Mouse (Mus musculus) midbrain, embryonic 13.5 days (tissue): ENCODE results near the gene Acnat1. TPM values are rescaled to one million over a fixed set of nuclear protein-coding genes. Genes with fewer than 3 reads are reported as not detected.
"Not testable (repeated sequence)": the region's sequence is repeated elsewhere in the genome, so short reads cannot be mapped to it uniquely, and the experiment has no call there.

ENCODE experiments used
- ATAC-seq: fragments of 200-750 bp; cut with Nextera tagmentation; 2 replicates; pipeline ENCODE4 v1.8.0; 2017; ENCODE audit warnings: mild to moderate bottlenecking, moderate TSS enrichment, moderate library complexity
- H3K27ac ChIP-seq: fragments of 300-500 bp; sonication (generic); 2 replicates; pipeline ENCODE4 v1.5.1; 2015; ENCODE audit warnings: inconsistent platforms, mild to moderate bottlenecking, moderate library complexity
- H3K27me3 ChIP-seq: fragments of 300-500 bp; sonication (generic); 2 replicates; pipeline ENCODE4 v1.6.1; 2015; ENCODE audit warnings: mild to moderate bottlenecking, inconsistent platforms
- H3K36me3 ChIP-seq: fragments of 300-500 bp; sonication (generic); 2 replicates; pipeline ENCODE4 v1.6.1; 2015; ENCODE audit warnings: mild to moderate bottlenecking, inconsistent platforms
- H3K4me1 ChIP-seq: fragments of 300-500 bp; sonication (generic); replicated peaks from 2 replicates; pipeline ENCODE4 v1.6.1; 2015; ENCODE audit warnings: inconsistent platforms
- H3K4me2 ChIP-seq: fragments of 300-500 bp; sonication (generic); replicated peaks from 2 replicates; pipeline ENCODE4 v1.6.1; 2015; ENCODE audit warnings: moderate library complexity, mild to moderate bottlenecking, inconsistent platforms
- H3K4me3 ChIP-seq: fragments of 300-500 bp; sonication (generic); replicated peaks from 2 replicates; pipeline ENCODE4 v1.5.1; 2015; ENCODE audit warnings: mild to moderate bottlenecking, inconsistent platforms
- H3K9ac ChIP-seq: fragments of 300-500 bp; sonication (generic); replicated peaks from 2 replicates; pipeline ENCODE4 v1.6.1; 2015; ENCODE audit warnings: mild to moderate bottlenecking, inconsistent platforms
- H3K9me3 ChIP-seq: fragments of 300-500 bp; sonication (generic); 2 replicates; pipeline ENCODE4 v1.6.1; 2016; ENCODE audit warnings: mild to moderate bottlenecking, inconsistent platforms
- WGBS: fragments of 180-500 bp; shearing (Covaris S2); methylation state at CpG from one replicate; pipeline ENCODE4 v1.1.7; 2015; 5-methylcytosine and 5-hydroxymethylcytosine counted together
- polyA plus RNA-seq: library from polyadenylated mRNA; unstranded; fragments of >200 nt; fragmentation: Nextera tagmentation; extraction: Ambion mirVana; gene quantifications from 2 replicates; pipeline ENCODE4 v1.2.1, GENCODE M21; 2015

Acnat1 gene
- polyA plus RNA-seq, 1 experiment from 2014 or later: not detected

DNA sequence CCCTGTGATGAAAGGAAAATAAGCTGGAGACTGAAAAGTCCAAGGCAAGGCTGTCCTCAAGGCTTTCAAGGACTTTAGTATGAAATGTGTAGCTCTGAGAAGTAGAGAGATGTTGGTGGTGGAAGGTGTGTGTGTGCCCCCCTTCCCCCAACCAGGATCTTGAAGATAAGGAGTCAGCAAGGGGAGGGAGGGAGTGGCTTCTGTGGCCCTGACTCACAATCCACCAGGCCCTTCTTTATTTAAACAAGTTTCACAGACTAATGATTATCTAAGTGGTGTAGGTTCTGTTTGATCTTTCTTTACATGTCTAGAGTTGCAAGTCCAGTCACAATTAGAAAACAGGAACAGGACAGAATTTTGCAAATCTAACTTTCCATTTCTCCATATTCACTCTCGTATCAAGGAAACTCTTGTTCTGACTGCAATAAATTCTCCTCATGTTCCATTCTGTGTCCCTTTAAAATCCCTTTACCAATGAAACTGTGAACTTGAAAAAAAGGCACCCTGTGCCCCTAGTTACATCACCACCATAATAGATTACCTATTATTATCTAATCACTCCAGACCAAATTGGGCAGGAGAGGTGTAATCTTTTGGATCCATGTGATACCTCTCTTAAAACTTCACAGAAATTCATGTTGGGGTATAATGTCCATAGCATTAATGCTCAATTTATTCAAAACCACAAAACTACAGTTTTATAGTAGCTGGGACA is 22.4 kb downstream of the Acnat1 start:
- not testable (repeated sequence) for H3K4me1 ChIP-seq, H3K27me3 ChIP-seq, H3K9me3 ChIP-seq, H3K4me2 ChIP-seq, ATAC-seq, H3K4me3 ChIP-seq, H3K36me3 ChIP-seq, H3K27ac ChIP-seq, H3K9ac ChIP-seq
- WGBS: 88% methylated on average over 1 of the region's 1 CpGs

DNA sequence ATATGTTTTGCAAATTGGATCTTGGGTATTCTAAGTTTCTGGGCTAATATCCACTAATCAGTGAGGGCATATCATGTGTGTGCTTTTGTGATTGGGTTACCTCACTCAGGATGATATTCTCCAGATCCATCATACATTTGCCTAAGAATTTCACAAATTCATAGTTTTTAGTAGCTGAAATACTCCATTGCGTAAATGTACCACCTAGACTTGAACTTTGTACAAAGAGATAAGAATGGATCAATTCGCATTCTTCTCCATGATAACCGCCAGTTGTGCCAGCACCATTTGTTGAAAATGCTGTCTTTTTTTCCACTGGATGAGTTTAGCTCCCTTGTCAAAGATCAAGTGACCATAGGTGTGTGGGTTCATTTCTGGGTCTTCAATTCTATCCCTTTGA is 36.7 kb downstream of the Acnat1 start:
- H3K9me3 ChIP-seq, ATAC-seq, H3K9ac ChIP-seq, H3K4me2 ChIP-seq, H3K36me3 ChIP-seq, H3K4me1 ChIP-seq, H3K27me3 ChIP-seq, H3K27ac ChIP-seq, H3K4me3 ChIP-seq: not testable (repeated sequence)
- 99% methylated on average over 3 of the region's 3 CpGs for WGBS

DNA sequence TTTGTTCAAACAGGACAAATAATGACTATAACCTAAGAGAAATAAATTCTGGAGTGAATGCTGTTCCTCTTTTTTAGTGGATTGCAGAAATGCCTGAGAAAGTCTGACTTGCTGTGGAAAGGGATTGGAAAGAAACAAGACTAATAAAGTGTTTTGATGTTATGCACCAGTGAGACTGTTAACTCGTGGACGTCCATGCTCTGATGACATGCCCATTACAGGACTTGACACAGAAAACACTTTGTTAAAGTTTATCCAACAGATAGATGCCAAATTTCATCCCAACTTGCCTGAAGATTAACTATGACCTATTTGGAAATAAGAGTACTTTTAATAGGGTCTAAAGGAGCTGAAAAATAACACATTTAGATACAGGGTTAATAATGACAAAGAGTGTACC is 63.6 kb downstream of the Acnat1 start:
- H3K9ac ChIP-seq, H3K4me3 ChIP-seq, H3K4me1 ChIP-seq, H3K9me3 ChIP-seq, H3K4me2 ChIP-seq, H3K27ac ChIP-seq, H3K36me3 ChIP-seq, ATAC-seq, H3K27me3 ChIP-seq: not testable (repeated sequence)
- WGBS: 84% methylated on average over 2 of the region's 2 CpGs

DNA sequence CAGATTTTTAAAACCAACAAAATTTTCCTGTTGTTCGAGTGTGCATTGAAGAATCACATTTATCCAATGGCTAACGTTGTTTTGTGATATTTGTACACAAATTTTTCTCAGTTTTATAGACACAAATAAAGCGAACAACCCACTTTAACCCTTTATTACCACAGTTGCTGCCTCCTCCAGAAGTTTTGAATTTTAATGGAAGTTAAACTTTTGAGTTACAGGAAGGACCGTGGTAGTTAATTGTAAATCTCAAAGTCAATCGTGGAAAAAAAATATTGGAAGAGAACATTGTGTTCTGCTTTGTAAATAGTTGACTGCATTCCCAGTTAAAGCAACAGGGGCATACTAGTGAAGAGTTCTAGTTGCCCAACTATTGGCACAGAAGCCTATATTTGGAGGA is 65.8 kb downstream of the Acnat1 start, which contains the start of gene Acnat2:
TSS of gene Acnat2 (minus strand) at position 195 of the 400 bp plus-strand sequence.
- not testable (repeated sequence) for H3K27ac ChIP-seq, H3K4me1 ChIP-seq, H3K4me3 ChIP-seq, H3K36me3 ChIP-seq, H3K9me3 ChIP-seq, ATAC-seq, H3K9ac ChIP-seq, H3K27me3 ChIP-seq, H3K4me2 ChIP-seq
- 92% methylated on average over 5 of the region's 5 CpGs for WGBS

Other genes with a start within 250 kb of the Acnat1 start
- gene Acnat2, start 65.8 kb downstream of the Acnat1 start, polyA plus RNA-seq: not detected in 2 replicates
- 0.13 TPM in 1 of 2 replicates, not detected in the other for gene Baat, start 32.6 kb upstream of the Acnat1 start, polyA plus RNA-seq
- 78.1 and 82.5 TPM in 2 replicates for gene Mrpl50, start 47.2 kb upstream of the Acnat1 start, polyA plus RNA-seq
- gene Zfp189, start 47.3 kb upstream of the Acnat1 start, polyA plus RNA-seq: 15.1 and 15.2 TPM in 2 replicates
- 0.20 and 0.54 TPM in 2 replicates for gene Aldob, start 75.6 kb upstream of the Acnat1 start, polyA plus RNA-seq
- gene Tmem246, start 124.0 kb upstream of the Acnat1 start, polyA plus RNA-seq: 48.7 and 50.5 TPM in 2 replicates
- 66.2 and 68.8 TPM in 2 replicates for gene Rnf20, start 158.1 kb upstream of the Acnat1 start, polyA plus RNA-seq
- gene Ppp3r2, start 208.1 kb upstream of the Acnat1 start, polyA plus RNA-seq: 0.11 and 0.31 TPM in 2 replicates